Comparison of ENCODE assay signal across 10 mouse cellular contexts in genomic region chr16:95584751-95585528, GRCm38 (mm10). TPM values are rescaled to one million over a fixed set of nuclear protein-coding genes. Genes with fewer than 3 reads are reported as not detected.
DNase-seq lines count a peak whose midpoint lies in the region; ATAC-seq and TF ChIP-seq lines count a peak whose summit lies in the region.
"Had no signal": no experiment of that assay in that cellular context is flagged by ENCODE, and none has a peak within 500 bp of the region (broad histone marks: within the 10 kb centered on the region; RNA-seq: fewer than 3 reads in every experiment).

No protein-coding gene starts in this region.

- no peak overlapping the region for H3K27ac ChIP-seq in heart, embryonic 16.5 days (ENCODE audit: low read length)
- no peak overlapping the region for H3K27ac ChIP-seq in cortical plate, adult 2 months (ENCODE audit: insufficient read depth, low read length)
- no peak overlapping the region for H3K27ac ChIP-seq in hindbrain, embryonic 15.5 days (replicated peaks)
- no peak overlapping the region for H3K27ac ChIP-seq in midbrain, embryonic 16.5 days (ENCODE audit: low read length)

- peaks cover 4% of the 10 kb centered on the region for H3K4me1 ChIP-seq in heart, embryonic 16.5 days (ENCODE audit: control insufficient read depth, insufficient read depth, low read length)
- H3K4me1 ChIP-seq in cortical plate, adult 2 months (ENCODE audit: control insufficient read depth, insufficient read depth, low read length) = no peaks in the 10 kb centered on the region
- peaks cover 16% of the 10 kb centered on the region for H3K4me1 ChIP-seq in hindbrain, embryonic 15.5 days (replicated peaks)
- peaks cover 14% of the 10 kb centered on the region for H3K4me1 ChIP-seq in midbrain, embryonic 16.5 days (ENCODE audit: control insufficient read depth, insufficient read depth, low read length)

- peak overlapping the region; percentile 60 for H3K4me2 ChIP-seq in heart, embryonic 16.5 days (ENCODE audit: low read depth, low read length)
- peak overlapping the region; percentile 72 for H3K4me2 ChIP-seq in hindbrain, embryonic 15.5 days
- H3K4me2 ChIP-seq in midbrain, embryonic 16.5 days (ENCODE audit: low read length) = peak overlapping the region; percentile 90

- H3K9ac ChIP-seq in heart, embryonic 16.5 days (ENCODE audit: low read length) = peak overlapping the region; percentile 12; the same call in 1 of the 2 replicates
- H3K9ac ChIP-seq in hindbrain, embryonic 15.5 days = peak overlapping the region; percentile 21; the same call in 1 of the 2 replicates
- H3K9ac ChIP-seq in midbrain, embryonic 16.5 days (ENCODE audit: low read depth, low read length) = peak overlapping the region; percentile 58

- peaks cover 42% of the 10 kb centered on the region for H3K27me3 ChIP-seq in heart, embryonic 16.5 days (ENCODE audit: control insufficient read depth, insufficient read depth, low read length)
- peaks cover 30% of the 10 kb centered on the region for H3K27me3 ChIP-seq in hindbrain, embryonic 15.5 days
- H3K27me3 ChIP-seq in midbrain, embryonic 16.5 days (ENCODE audit: control insufficient read depth, insufficient read depth, low read depth, low read length) = peaks cover 20% of the 10 kb centered on the region

- TF ChIP-seq POLR2A in cortical plate, adult 2 months (IDR thresholded peaks at IDR 0.05; ENCODE audit: extremely low read depth, insufficient read depth, low read length) = no peak

- H3K36me3 ChIP-seq in heart, embryonic 16.5 days (ENCODE audit: control insufficient read depth, insufficient read depth) = no peaks in the 10 kb centered on the region
- H3K36me3 ChIP-seq in hindbrain, embryonic 15.5 days = no peaks in the 10 kb centered on the region
- no peaks in the 10 kb centered on the region for H3K36me3 ChIP-seq in midbrain, embryonic 16.5 days (ENCODE audit: control insufficient read depth, insufficient read depth, low read length)
- H3K36me3 ChIP-seq: G1E had no signal

- no peak for DNase-seq in heart, adult 8-10 months (ENCODE audit: low spot score)
- DNase-seq in left cerebral cortex, adult 9 months (ENCODE audit: low spot score in 2 of 2) = no peak
- no peak for DNase-seq in kidney, postnatal 36 days
- DNase-seq in ovary, postnatal 36 days (ENCODE audit: low spot score) = no peak
- DNase-seq: cerebellum, adult 8-10 months had no signal

- WGBS in heart, embryonic 16.5 days = 16% methylated on average over 37 of the region's 37 CpGs
- 14% methylated on average over 37 of the region's 37 CpGs for WGBS in hindbrain, embryonic 15.5 days
- WGBS in midbrain, embryonic 16.5 days = 15% methylated on average over 37 of the region's 37 CpGs

- ATAC-seq in heart, embryonic 16.5 days (replicated peaks; ENCODE audit: extremely low read depth, insufficient read depth, low FRiP score) = peak; percentile 4; the same call in 1 of the 2 replicates
- 0 out of 2 replicates have a peak, but pooled peaks have one; percentile 19 for ATAC-seq in hindbrain, embryonic 15.5 days (ENCODE audit: low FRiP score, low read depth)
- peak; percentile 32; the same call in 1 of the 2 replicates for ATAC-seq in midbrain, embryonic 16.5 days

- H3K9me3 ChIP-seq in heart, embryonic 16.5 days (replicated peaks; ENCODE audit: control insufficient read depth, low read length) = no peaks in the 10 kb centered on the region
- H3K9me3 ChIP-seq in hindbrain, embryonic 15.5 days = no peaks in the 10 kb centered on the region
- no peaks in the 10 kb centered on the region for H3K9me3 ChIP-seq in midbrain, embryonic 16.5 days (replicated peaks; ENCODE audit: control insufficient read depth, low read length, poor library complexity, severe bottlenecking)

- H3K4me3 ChIP-seq in heart, embryonic 16.5 days (ENCODE audit: low read length) = peak overlapping the region; percentile 47
- H3K4me3 ChIP-seq in cortical plate, adult 2 months (ENCODE audit: insufficient read depth, low read length) = 0 out of 2 replicates have a peak overlapping the region, but pooled peaks have one; percentile 5
- peak overlapping the region; percentile 40 for H3K4me3 ChIP-seq in hindbrain, embryonic 15.5 days
- peak overlapping the region; percentile 47 for H3K4me3 ChIP-seq in midbrain, embryonic 16.5 days (ENCODE audit: low read depth, low read length)

- TF ChIP-seq CTCF in cortical plate, adult 2 months (IDR thresholded peaks at IDR 0.05; ENCODE audit: extremely low read depth, insufficient read depth, low read length) = no peak

RNA-seq across cellular contexts. Expression of gene Erg, which starts 1.5 kb away (rescaled TPM):
- 6.8 and 7.5 TPM in 2 replicates for polyA plus RNA-seq in heart, embryonic 16.5 days (2015; fragmentation: Nextera tagmentation; extraction: Ambion mirVana)
- total RNA-seq in heart, adult 8-10 months (2022) = 10 to 100 TPM; 20.8 to 31.1 (median 27.7) TPM
- polyA plus RNA-seq in cortical plate, adult 2 months (2012; rRNA removed) = 6.4 and 7.3 TPM in 2 replicates
- polyA plus RNA-seq in hindbrain, embryonic 15.5 days (2015; fragmentation: Nextera tagmentation; extraction: Ambion mirVana) = 2.6 and 2.7 TPM in 2 replicates
- polyA plus RNA-seq in midbrain, embryonic 16.5 days (2015; fragmentation: Nextera tagmentation; extraction: Ambion mirVana) = 1.3 and 1.4 TPM in 2 replicates
